Mouse (Mus musculus) liver, postnatal 0 days (tissue): ENCODE measurements at regions not wholly inside any gene's neighbourhood (a gene's known extent, or its start where the extent isn't known, plus 50 kb on each side); places are given as distances from the start of the nearest gene placed in this dataset.
"Not testable (repeated sequence)": the region's sequence is repeated elsewhere in the genome, so short reads cannot be mapped to it uniquely, and the experiment has no call there.

Source experiments
- CTCF ChIP-seq: sonication (generic); IDR thresholded peaks from 2 replicates; pipeline ENCODE4 v1.5.1; 2016; ENCODE audit warnings: antibody characterized with exemption, low read depth
- EP300 ChIP-seq: IDR thresholded peaks from 2 replicates; pipeline ENCODE4 v1.6.1; 2016; ENCODE audit warnings: antibody characterized with exemption, low read depth, mild to moderate bottlenecking

DNA sequence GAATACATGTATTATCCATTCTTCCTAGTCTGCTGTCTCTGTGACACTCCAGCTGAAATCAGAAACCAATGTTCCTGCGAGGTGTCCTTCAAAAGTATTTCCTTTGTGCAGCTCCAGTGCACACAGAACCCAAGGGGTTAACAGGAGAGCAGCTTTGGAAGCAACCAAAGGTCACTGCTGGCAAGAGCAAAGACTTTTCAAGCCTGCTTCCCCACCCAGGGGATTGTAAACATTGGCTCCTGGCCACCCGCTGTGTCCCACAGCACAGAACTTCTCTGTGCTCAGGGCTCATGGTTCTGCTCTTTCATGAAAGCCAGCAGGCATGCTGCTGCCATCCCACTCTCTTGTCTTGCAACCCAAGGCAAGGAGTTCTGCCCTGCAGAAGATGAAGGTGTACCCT lies 431.3 kb upstream of the Gdi2 start:
- not testable (repeated sequence) for TF ChIP-seq CTCF, EP300
